Mouse (Mus musculus): ENCODE results near the gene Shank2.

DNA sequence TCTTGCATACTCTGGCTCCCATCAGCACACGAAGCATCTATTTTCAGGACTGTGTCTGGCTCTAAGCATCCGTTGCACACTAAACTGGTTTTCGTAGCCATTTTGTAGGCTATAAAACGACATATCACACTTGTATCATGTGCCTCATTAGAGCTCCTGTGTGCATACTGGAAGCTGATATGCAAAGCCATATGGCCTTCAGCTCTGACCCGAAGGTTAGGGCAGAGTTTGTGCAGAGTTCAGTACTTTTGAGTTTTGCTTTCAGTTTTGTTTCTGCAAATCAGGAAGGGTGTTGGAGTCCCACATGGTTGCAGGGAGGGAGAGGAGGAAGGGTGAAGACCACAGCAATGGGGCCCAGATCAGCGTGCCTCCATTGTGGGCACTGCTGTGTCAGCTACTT lies 390.0 kb downstream of the Shank2 start:
- TF ChIP-seq MYC (IDR thresholded peaks at IDR 0.05; ENCODE audit: low read depth, low read length), result no peak
- no peak for TF ChIP-seq CTCF (IDR thresholded peaks at IDR 0.05 in 2 of 3, conservative IDR thresholded peaks at IDR 0.05 in 1 of 3; ENCODE audit: control insufficient read depth in 1 of 3, insufficient read depth in 1 of 3, low read depth in 2 of 3, low read length in 3 of 3, poor library complexity in 1 of 3, severe bottlenecking in 1 of 3)
- no peak for TF ChIP-seq TCF12 (IDR thresholded peaks at IDR 0.05; ENCODE audit: low read depth, low read length)
- TF ChIP-seq CHD2 (IDR thresholded peaks at IDR 0.05; ENCODE audit: low read length), result no peak
- TF ChIP-seq EP300 (IDR thresholded peaks at IDR 0.05; ENCODE audit: low read depth in 1 of 2, low read length in 2 of 2), result no peak
